Mouse (Mus musculus) CD4-positive helper T cell, adult 2 months (primary cell): ENCODE data around the gene Rln3.

ENCODE experiments used
- DNase-seq: peaks from one replicate; pipeline ENCODE4 v3.0.0-alpha.2; 2012; ENCODE audit warnings: low read depth, missing footprints, low spot score

The Rln3 gene

DNA sequence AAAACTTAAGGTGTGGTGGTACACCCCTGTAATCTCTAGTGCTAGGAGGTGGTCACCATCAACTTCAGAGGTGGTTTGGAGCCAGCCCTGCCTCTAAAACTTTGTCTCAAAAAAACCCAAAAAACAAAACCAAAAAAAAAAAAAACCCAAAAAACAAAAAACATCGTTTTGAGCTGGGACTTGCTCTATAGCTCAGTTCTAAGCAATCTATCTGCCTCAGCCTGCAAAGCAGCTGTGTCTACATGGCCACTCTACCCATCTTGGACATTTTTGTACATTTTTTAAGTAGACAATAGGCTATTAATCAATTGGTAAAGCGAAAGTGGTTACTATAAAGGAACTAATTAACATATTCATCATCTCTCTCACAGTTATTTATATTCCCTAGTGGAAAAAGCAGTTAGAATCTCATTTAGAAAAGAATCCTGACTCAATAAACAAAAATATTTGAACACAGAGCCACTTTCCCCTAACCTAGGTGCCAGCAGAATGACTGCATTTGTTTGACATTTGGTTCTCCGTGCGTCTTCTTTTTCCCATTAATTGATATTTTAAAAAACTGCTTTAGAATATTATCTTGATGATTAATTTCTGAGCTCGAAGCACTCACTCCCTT, 20.8 kb upstream of the Rln3 start:
- DNase-seq, result no peak

DNA sequence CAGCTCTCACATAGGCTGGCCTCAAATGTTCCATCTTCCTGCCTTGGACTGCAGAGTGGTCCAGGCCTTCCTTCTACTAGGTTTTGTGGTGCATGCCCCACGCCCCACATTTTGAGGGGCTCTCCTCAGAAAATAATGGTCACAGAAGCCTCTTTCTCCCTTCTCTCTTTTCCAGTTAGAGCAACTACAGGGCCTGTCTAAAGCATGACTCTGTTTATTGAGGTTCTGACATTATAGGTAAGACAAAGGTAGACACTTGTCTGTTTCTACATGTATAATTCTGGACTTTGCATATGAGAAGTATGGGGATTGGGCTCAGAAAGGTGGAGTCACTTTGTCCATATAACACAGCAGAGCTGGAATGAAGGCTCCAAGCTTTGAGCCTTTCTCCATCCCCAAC, 20.2 kb upstream of the Rln3 start, which contains the start of gene Gm10643:
Gene Gm10643 (minus strand): TSS at position 101 of the 400 bp plus-strand sequence.
- no peak for DNase-seq

DNA sequence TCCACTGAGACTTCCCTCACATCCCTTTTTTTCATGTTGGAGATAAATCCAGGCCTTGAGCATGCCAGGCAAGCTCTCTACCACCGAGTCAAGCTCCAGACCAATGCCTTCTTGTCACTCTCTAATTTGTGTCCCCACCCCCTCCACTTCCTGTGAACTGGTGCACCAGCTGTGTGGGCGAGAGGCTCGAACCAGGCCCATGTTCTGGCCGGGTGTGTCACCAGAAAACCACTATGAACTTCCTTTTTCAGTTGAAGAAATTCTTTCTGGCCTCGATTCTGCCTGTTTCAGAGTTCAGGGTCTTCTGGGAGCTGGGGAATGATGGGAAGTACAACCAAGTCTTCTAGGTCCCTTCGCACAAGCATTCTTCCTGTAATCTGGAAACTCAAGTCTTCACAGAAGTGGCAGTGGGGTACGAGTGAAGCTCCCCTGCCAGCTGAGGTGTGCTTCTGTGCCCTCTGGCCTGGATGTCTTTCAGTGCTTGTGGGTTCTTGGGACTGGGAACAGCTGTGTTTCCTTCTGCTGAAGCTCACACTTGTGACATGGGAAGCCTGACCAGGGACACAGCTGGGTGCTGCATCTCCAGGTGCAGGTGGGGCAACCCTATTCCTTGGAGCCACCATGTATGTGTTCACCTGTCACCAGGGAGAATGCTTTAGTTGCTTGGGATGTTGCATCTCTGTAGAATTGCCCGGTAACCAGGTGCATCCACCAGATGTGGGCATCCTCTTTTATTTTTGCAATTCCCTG, 19.2 kb upstream of the Rln3 start:
- DNase-seq, result peak; percentile 85

DNA sequence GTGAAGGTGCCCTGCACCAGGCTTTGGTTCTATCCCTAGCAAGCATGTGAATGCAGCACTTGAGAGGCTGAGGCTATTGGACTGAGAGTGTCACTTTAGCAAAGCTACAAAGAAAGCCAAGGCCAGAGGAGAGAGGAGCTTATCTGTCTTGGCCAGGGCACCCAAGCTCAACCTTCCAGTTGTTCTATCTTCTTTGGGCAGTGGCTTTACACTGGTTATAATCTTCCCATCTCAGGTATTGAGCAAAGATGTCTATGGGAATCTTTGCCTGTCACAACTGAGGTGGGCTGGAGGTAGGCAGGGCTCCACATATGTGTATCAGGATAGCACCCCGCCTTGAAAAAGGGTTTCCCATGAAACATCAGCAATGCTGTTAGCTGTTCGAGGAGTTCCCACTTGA, 15.4 kb upstream of the Rln3 start:
- DNase-seq, result no peak

DNA sequence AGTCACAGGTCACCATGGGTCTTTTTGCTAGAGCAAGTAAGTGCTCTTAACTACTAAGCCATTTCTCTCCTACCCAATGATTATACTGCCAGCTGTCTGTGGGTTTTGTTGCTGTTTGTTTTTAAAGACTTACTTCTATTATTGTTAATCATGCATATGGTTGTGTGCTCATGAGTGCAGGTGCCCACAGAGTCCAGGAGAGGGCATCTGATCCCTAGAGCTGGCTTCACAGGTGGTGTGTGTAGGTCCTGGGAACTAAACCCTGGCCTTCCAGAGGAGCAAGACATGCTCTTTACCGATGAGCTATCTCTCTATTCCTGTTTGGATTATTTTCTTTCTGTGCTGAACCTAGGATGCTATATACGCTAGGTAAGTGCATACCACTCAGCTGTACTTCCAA, 14.4 kb upstream of the Rln3 start:
- DNase-seq, result no peak

DNA sequence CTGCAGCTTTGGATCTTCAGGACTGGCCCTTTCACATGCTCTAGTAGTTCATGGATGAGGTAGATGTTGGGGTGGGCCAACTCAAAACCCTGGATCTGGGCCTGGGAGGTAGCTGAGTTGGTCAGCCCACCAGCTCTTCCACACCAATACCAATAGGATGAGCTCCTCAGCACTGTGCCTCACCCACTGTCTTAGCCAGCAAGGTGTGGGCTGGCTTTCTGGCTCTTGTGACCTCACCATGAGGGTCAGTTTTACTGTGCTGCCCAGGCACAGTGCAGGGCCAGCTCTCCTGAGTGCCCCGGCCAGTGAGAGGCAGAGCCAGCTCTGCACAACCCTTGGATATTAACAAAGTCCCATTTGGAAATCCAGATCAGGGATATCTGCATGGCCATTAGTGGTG, 13.0 kb upstream of the Rln3 start:
- DNase-seq, result no peak

DNA sequence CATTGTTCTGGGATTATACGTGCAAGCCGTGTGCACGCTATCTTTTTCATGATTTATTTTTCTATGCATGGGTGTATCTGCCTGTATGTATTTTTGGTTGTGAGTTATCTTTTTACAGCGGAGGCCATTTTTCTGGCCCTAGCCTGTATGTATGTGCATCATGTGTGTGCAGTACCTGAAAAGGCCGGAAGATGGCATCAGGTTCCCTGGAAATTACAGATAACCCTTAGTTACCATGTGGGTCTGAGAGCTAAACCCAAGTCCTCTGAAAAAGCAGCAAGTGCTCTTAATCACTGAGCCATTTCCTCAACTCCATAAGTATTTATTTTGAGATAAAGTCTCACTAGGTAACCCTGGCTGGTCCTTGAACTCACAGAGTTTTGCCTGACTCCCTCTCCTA, 8.4 kb upstream of the Rln3 start:
- no peak for DNase-seq

DNA sequence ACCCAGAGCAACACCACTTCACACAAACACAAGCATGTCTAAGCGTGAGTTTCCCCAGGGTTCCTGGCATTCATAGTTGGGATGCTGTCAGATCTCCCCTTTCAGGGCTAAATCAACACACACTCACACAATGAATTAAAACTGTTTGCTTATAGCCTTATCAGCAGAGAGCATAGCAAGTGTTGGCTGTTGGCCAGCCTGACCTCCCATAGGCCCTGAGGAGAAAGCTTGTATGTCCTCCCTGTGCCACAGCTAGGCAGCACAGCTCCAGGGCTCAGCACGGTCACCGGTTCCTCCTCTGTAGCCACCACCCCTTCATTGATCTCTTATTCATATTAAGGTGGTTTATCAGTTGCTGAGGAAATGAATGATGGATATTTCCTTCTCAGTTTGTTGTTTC, 7.9 kb upstream of the Rln3 start:
- no peak for DNase-seq

DNA sequence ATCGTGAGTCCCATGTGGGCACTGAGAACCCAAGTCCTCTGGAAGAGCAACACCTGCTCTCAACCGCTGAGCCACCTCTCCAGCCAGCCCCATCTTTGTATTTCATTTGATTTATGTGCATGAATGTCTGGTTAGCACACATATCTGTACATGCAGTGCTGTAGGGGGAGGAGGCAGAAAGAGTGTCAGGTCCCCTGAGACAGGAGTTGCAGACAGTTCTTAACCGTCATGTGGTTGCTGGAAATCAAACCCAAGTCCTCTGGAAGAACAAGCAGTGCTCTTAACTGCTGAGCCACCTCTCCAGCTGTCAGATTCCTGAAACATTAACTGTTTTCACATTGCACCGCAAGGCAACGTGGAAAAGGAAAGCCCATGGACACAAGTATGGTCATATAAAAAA, 3.4 kb upstream of the Rln3 start:
- DNase-seq, result no peak

DNA sequence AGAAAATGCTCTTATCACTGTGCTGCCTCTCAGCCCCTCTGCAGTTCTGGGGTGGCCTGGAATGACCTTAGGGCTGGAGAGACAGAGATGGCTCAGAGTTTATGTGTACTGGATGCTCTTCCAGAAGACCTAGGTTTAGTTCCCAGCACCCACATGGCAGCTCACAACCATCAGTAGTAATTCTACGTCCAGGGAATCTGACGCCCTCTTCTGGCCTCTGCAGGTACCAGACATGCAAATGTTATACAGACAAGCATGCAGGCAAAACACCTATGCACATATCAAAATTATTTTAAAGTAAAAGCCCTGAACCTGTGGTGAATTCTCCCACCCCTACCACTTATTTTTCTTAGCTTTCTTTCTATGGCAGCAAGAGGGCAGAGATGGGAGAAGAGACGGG, 1.7 kb upstream of the Rln3 start:
- no peak for DNase-seq

DNA sequence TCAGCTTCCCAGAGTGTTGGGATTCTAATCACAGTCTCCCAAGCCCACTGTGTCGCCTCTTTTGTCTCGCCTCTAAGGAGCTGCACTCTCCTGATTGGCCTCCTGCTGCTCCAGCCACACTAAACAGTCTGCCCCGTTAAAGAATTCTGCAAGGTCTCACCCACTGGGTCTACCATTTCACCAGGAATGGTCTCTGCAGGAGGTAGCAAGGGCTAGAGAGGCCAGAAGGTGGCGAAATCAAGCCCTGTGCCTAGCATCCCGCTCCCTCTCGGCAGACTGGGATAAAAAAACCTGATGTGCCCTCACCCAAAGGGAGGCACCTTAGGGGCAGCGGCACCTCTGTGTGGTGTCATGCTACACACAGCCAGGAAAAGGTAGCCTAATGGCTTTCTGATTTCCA, 697 bp downstream of the Rln3 start:
- DNase-seq, result no peak

DNA sequence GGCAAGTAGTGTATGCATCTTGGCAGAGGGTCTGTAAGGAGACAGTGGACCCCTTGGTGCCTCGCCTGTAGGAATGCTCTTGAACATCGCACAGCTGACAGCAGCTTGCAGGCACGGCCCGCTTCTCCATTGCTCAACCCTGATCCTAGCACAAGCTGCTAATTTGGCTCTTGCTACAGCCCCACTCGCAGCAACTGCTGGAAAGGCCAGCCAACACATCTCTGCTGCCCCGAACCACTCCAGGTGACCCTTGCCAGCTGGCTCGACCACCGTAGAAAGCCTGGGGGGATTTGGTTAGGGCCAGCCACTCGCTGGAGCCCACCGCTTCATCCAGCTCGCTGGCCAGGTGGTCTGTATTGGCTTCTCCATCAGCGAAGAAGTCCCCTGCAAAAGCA, 1.9 kb downstream of the Rln3 start:
- no peak for DNase-seq

DNA sequence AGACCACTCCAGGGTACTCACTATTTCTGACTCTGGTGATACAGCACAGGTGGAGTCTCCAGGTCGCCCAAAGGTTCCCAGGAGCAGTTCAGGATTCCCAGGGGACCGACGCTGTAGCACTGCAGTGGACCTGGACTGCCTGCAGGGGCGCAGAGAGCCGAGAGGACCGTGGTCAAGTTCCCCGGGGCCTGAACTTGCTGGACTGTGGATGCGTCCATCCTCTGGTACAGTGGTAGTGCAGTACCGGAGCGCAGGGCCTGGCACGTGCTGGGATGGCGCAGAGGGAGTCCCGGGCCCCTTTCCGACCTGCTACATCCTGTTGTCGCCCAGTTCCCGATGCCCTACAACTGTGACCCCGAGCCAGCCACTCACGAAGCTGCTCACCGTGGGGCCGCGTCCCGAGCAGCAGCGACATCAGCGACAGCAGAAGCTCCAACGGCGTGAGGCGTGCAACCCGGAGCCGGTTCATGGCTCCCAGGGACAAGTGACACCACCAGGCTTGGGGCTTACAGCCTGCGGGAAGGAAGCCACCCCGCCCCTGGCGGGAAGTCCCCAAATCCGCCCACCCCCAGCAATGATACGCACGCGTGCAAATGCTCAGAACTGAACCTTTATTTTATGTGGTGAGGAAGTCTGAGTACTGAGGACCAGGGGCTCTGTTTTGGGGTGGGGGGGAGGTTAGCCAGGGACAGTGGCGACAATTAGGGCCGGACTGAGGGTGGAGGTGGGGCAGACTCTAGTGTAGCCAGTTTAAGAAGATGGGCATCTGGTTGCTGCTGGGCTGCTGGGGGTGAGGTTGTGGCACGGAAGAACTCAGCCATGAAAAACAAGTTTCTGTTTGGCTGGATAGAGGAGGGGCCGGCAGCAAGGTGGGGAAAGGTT, 2.5 kb downstream of the Rln3 start, which contains the start of gene Il27ra:
Gene Il27ra (minus strand): TSS at position 524 of the 882 bp plus-strand sequence.
- peak; percentile 91 for DNase-seq

DNA sequence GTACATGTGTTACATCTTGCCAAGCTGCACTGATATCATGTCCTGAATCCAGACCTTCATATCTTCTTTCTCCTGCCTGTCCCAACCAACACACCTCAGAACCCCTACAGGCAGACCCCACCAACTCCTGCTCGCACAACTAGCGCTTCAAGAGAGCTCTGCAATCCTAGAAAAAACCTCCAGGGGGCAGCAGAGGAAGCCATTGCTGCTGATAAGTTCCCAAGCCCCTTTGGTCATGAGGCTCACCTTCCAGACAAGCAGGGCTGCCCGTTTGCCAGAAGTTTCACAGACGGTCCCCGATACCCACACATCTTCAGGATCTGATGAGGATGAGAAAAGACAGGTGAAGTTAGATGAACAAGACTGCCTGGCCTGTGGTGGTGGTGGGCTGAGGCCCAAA, 5.8 kb downstream of the Rln3 start:
- peak; percentile 81 for DNase-seq

DNA sequence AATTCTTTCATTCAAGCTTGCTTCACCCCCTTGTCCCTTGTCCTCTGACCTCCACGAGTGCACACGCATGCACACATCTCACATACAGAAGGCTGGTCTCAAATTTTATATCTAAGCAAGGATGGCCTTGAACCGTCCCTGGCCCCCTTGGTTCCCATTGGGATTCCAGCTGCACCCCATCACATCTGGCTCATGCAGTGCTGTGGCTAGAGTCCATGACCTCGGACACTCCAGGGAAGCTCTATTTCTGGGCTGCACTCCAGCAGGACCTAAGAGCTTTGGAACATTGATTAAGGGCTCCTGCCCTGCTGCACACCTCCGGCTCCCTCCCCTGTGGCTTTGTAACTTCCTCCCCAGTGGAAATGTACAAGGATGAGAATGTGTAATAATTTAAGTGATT, 6.8 kb downstream of the Rln3 start:
- DNase-seq, result no peak

DNA sequence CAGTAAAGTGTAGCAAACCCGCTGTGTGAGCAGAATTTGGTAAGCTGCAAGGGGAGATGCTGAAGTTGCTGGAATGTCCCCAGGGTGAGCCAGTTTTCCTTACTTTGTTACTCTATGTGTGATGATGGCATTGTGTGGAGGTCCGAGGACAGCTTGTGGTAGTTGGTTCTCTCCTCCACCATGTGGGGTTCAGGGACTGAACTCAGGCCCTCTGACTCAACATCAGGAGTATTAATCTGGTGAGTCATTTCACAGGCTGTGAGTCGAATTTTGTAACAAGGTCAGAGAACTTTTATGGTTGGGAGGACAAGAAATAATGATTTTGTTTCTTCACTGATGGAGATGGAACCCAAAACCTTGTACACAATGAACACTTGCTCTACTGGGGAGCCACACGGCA, 12.0 kb downstream of the Rln3 start:
- no peak for DNase-seq

DNA sequence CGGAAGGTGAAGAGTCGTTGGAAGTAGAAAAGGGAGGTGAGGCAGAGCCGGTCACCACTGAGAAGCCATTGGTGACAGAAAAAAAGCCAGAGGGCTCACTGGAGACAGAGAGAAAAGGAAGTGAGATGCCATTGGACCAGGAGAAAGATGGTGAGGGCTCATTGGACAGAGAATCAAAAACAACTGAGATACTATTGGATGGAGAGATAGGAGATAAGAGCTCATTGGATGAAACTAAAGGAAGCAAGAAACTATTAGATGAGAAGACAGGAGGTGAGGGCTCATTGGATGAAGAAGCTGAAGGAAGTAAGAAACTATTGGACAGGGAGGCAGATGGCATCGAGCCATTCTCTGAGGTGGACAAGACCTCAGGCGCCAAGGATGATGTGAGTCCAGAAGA, 15.5 kb downstream of the Rln3 start:
- DNase-seq, result no peak

DNA sequence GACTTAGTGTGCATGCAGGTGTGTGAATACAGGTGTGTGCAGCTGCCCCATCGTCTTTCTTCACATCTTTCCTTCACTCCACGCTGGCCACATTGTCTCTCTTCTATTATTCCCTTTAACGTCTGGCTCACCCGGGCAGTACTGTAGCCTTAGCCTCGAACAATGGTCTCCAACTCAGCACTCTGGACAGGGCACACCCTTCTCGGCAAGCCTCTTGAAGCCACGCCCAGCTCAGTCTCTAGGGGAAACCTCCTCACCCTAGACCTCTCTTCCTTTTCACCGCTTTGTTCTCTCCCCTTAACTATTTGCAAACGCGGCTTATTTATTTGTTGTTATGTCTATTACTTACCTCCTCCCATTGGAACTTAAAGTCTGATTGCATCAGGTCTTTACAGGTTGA, 17.4 kb downstream of the Rln3 start:
- DNase-seq, result peak; percentile 35

DNA sequence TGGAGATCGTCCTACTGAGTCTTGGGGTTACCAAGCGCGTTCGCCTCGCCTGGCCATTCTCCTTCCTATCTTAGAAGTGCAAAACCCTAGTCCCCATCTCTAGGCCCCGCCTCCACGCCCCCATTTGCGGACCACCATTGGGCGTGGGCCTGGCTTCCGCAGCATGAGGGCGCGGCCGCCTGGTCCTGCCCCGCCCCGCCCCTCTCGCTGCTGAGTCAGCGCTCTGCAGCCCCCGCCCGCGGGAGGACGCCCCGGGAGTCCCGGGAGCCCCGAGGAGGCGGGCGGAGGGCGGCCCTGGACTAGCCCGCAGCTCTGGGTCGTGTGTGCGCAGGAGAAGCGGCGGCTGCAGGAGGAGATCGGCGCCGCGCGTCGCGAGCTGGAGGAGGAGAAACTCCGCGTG, 18.9 kb downstream of the Rln3 start:
- peak; percentile 73 for DNase-seq

DNA sequence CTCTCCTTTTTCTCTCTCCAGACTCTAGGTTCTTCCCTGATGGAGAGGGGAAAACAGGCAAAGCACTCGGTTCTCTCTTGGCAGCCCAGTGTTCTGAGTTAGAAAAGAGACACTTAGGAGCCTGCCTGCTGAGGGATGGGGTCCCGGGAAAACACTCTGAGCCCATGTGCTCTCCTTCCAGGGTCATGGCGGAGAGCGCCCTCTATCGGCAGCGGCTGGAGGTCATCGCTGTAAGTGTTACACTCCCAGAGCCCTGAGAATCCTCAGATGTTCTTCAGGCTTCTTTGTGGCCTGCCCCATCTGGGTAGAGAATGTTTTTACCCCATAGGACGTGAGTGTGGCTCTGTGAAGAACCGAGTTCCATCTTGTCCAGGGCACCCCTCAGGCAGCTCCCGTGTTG, 20.6 kb downstream of the Rln3 start:
- peak; percentile 55 for DNase-seq

DNA sequence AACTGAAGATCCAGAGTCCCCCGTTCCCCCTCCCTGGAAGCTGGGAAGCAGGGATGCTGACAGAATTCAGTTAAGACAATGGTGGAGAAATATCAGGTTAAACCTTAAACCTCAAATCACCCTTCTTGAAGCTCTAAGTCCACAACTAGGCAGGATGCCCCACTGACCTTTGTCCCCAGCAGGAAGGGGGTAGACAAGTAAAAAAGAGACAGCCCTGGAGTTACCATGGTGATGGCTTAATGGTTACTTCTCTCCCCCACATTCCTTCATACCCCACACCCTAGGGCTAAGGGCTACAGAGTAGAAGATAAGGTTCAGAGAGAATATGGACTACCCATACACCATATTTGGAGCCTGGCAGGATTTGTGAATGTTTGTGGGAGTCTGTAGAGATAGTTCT, 21.2 kb downstream of the Rln3 start:
- no peak for DNase-seq

DNA sequence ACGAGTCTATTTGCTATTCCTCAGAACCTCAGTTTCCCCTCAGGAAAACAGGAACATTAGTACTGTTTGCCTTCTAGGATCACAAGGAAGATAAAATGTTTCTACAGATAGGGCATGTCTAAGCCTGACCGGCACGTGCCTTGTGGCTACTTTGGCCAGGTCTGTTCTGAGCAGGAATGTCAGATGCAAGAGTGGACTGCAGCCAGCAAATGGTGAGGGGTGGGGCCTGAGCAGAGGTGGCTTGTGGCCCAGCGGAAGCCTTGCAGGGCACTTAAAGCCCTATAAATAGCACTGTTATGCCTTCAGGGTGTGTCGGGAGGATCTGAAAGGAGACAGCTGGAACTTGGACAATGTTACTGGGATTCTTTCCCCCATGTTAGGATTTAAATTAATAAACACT, 21.7 kb downstream of the Rln3 start:
- DNase-seq, result no peak

DNA sequence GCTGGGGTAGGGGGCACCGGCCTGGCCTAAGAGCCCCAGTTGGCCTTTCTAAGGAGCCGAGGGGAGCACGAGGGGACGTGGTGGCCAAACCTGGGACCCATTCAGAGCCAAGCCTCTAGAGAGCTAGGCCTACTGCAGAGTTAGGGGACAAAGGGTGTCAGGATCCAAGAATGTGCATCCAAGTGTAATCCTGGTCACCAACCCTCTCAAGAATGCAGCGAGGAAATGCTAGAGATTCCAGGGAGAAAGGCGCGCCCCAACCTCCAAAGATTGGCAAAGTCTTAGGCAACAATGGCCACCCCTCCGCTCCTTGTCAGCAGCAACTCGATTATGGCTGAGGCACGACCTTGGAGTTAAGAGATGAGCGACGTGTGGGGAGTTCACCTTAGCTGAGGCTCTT, 23.2 kb downstream of the Rln3 start:
- no peak for DNase-seq
